Mouse (Mus musculus) mesoderm, embryonic 11.5 days (tissue): ENCODE results near the gene Col19a1.

ENCODE experiments used
- DNase-seq: peaks from one replicate; pipeline ENCODE4 v3.0.0-alpha.2; 2012; ENCODE audit warnings: low read depth, low spot score

Col19a1 gene

DNA sequence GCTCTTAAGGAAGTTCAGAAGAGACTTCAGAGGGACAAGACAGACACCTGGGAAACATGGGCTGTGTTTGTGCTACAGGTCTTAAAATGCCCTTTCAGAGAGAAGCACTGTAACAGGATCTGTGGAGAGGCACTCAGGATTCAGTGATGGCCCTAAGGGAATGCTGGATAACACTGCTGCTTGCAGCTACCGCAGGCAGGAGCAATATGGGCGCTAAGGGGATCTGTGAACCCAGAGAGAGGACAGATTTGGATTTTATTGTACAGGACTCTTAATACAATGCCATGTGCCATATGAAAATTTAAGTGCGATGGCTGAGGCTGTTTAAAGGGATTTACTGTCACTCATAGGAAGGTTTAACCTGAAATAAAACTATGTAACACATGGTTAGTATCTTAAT is 270.8 kb downstream of the Col19a1 start:
- DNase-seq: no peak

- DNase-seq: no peak
These were observed 276.4 kb downstream of the Col19a1 start for GRCm38 (mm10) chr1:24310847-24311246.

DNA sequence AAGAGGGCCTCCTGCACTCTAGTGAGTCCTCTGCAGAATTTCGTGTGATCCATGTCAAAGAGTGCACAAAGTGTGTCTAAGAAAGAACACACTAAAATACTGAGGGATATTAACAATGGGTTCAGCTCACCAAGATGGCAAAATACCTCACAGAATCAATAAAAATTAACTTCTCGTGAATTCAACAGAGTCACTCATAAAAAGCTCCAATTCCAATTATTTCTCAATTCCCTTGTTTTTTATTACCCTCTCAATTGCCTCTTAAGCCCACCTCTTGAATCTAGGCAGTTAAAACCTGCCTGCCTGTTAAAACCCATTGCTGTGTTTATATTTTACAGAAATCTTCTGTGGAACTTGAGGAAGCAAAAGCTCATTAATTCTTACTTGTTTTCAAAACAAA is 277.1 kb downstream of the Col19a1 start:
- DNase-seq: no peak

GRCm38 (mm10) chr1:24303077-24303476 is 284.2 kb downstream of the Col19a1 start:
- no peak for DNase-seq

GRCm38 (mm10) chr1:24302674-24303073 is 284.6 kb downstream of the Col19a1 start:
- peak; percentile 74 for DNase-seq

GRCm38 (mm10) chr1:24300700-24301099 is 286.6 kb downstream of the Col19a1 start:
- no peak for DNase-seq

GRCm38 (mm10) chr1:24294979-24295942 is 292.0 kb downstream of the Col19a1 start:
- DNase-seq: no peak

DNA sequence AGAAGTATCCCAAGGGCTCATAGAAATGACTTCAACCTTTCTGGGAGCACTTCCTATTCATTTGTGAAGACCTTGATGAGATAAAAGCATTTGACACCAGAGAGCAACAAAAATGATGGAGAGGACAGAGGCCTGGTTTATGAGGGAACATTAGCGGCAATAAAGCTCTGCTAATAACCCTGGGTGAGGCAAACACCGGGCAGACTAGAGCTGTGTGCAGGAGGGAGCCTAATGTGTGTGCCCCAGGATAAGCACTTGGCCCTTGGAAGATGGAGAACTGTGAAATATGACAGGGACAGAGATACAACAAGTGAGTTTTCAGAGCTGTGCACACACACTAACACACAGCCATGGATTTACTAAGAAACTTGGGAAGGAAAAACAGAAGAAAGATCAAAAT is 294.8 kb downstream of the Col19a1 start:
- DNase-seq: no peak

- peak; percentile 70 for DNase-seq
These were observed 300.9 kb downstream of the Col19a1 start for GRCm38 (mm10) chr1:24286360-24286759.

GRCm38 (mm10) chr1:24267022-24267421 is 320.2 kb downstream of the Col19a1 start:
- DNase-seq: no peak

DNA sequence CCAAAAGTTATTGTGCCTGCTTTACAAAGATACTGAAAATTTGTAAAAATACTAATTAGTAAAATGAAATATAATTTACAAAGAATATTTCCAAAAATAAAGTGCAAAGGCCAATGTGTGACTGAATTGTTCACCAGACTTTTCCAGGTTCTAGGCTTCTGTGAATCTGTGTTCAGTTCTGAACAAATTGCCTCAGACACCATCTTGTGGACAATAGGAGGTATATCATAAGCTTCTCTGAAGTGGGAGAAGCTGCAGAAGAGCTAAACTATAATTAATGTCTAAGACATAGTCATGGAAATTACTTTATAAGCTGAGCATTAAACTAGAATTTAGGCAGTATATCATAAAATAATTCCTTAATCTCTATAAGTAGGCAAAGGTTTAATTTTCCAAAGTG is 326.1 kb downstream of the Col19a1 start:
- no peak for DNase-seq

- no peak for DNase-seq
These were observed 327.9 kb downstream of the Col19a1 start for GRCm38 (mm10) chr1:24259419-24259818.

DNA sequence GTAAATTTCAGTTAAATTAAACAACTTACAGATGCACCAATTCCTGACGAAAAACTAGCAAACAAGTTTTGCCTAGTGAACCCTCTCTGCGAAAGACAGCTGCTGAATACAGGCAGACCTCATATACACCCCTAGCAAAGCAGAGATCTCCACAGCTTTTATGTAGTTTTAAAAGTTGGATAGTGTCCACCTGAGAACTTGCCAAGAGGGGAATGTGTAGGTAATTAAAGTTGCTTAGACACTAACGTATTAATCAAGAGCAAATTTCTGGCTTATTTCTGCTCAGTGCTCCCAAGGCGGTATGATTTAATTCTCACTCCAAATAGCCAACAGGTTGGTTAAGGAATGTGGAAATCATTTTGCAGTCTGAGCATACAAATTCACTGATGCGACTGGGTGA is 329.3 kb downstream of the Col19a1 start:
- no peak for DNase-seq

- peak; percentile 69 for DNase-seq
These were observed 338.1 kb downstream of the Col19a1 start for GRCm38 (mm10) chr1:24249105-24249664.

- no peak for DNase-seq
These were observed 338.8 kb downstream of the Col19a1 start for GRCm38 (mm10) chr1:24248294-24249104.

DNA sequence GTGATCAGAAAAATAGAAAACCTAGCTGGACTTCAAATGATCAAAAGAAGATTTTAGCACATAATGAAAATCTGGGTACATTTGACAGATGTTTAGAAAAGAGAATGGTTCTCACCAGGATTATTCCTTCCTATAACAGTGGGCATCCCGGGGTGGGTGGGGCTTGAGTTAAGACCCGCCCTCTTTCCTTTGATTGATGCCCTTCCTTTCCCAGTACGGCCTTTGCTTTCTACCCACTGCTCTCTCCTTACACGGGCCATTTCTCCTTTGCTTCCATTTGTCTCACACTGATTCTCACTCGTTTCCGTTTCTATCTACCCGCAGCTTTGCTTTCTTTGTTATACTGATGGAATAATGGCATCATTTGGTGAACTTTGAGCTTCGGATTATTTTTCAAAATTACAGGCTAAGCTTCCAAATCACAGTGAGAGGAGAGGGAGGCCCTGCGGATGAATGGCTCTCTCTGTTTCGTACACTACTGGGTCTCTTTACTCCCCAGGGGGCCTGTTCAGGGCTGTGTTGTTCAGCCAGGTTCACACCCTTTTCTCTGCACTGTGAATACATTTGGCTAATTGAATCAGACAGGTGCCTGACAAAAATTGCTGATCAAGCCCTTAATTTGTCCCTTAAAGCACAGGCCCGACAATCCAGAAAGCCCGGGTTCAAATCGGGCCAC is 341.4 kb downstream of the Col19a1 start:
- DNase-seq: no peak

GRCm38 (mm10) chr1:24244931-24245330 is 342.3 kb downstream of the Col19a1 start:
- DNase-seq: no peak

DNA sequence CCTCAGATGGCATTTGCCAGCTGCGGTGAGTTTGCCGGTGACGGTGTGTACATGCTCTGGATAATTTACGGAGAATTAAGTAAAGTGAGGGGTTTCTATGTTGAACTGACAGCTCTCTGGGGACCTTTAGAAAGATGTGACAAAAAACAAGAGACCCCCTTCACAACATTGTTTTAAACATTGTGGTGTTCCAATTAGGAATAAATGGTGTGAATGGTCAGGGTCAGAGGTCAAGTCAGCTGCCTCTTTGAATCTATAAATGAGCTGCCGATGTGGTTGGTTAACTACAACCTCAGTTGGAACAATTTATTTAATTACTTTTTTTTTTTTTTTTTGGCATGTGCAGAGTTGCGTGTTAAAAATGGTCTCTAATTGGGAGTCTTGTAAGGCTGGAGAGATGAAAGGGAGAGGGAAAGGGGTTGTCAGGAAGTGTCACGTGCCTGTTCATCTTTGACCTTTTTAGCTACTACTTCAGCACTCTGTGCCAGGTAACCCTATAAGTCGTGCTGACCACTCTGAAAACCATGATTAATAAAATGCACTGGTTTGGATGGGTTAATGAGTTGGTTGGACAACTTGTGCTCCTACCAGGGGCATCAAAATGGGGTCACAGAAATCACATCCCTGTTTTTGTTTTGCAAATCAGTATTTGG is 347.1 kb downstream of the Col19a1 start:
- DNase-seq: no peak

- no peak for DNase-seq
These were observed 350.9 kb downstream of the Col19a1 start for GRCm38 (mm10) chr1:24236330-24236729.

DNA sequence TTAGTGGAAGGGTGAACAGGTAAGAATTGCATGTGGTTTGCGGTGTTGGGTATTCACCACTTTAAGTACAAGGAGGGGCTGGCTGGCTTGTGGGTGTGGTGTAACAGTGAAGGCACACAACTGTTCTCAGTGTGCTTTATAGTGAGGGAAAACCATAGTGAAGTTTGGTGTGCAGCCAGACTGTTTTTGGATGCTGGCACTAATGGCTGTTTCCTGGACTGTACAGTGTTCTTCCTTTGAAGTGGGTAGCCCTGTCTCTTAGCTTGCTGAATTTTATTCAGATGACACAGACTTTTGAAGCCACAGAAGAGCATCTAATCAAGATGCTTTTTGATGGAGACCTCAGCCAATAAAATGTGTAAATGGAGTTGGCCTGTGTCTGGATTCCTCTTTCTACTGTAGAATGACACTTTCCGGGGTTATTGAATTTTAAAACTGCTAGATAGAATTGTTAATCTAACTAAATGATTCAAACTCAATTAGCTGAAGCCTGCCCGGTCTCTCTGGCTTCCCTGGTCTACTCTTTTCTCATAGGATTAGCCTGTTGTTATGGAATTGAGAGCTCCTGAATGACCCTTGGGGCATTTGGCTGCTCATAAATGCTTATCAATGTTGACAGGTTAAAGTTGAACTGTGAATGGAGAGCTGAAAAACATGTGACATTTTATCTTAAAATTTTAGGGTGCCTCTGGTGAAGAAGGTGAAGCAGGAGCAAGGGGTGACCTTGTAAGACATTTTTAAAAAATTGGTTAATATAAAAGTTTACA is 355.6 kb downstream of the Col19a1 start:
- no peak for DNase-seq
